8 mouse cellular contexts compared by ENCODE assay signal in the genomic region with DNA sequence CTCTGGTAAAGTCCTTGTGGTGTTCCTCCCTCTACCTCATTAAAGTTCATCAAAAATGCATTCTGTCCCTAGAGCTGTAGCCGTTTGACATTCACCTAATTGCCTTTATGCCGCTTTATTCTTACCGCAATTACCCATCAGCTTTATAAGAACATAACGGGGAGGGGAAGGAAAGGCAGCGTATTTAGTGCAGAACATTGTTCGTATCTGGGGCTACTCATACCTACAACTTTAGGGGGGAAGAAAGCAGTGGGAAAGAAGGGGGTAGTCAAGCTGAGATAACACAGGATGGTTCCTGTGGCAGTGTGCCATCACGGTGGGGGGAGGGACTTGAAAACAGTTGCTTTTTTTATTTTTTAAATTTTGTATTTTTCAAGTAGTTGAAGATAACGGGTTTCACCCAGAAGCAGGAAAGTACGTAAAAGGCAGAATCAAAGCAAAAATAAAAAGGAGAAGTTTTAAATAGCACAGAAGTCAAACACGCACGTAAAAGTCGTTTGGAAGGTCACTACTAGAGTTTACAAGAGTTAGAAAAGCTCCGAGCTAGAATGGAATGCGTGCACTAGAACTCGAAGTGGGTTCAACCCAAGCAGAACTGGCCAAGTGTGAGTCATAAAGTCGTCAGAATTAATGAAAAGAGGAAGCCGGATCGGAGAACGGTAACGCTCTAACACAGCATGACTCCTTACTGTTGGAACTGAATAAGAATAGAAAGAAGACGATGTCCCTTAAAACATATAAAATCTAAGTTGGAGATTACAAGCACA. TPM values are rescaled to one million over a fixed set of nuclear protein-coding genes. Genes with fewer than 3 reads are reported as not detected.
DNase-seq lines count a peak whose midpoint lies in the region; ATAC-seq and TF ChIP-seq lines count a peak whose summit lies in the region.

No protein-coding gene starts in this region.

- no peak overlapping the region for H3K4me2 ChIP-seq in lung, embryonic 16.5 days (ENCODE audit: low read depth, low read length)

- no peaks in the 10 kb centered on the region for H3K36me3 ChIP-seq in testis, adult 2 months (ENCODE audit: control insufficient read depth, insufficient read depth, low read length)
- H3K36me3 ChIP-seq in lung, embryonic 16.5 days (ENCODE audit: control insufficient read depth, insufficient read depth, low read length) = no peaks in the 10 kb centered on the region
- no peaks in the 10 kb centered on the region for H3K36me3 ChIP-seq in hindbrain, embryonic 10.5 days

- TF ChIP-seq CTCF in testis, adult 2 months (IDR thresholded peaks at IDR 0.05; ENCODE audit: control insufficient read depth, insufficient read depth, insufficient replicate concordance, low read depth, low read length) = no peak

- peak; percentile 55; the same call in 1 of the 2 replicates for ATAC-seq in lung, embryonic 16.5 days (ENCODE audit: low read depth)

- H3K27me3 ChIP-seq in testis, adult 2 months (ENCODE audit: control insufficient read depth, insufficient read depth, low read length) = no peaks in the 10 kb centered on the region
- H3K27me3 ChIP-seq in lung, embryonic 16.5 days (ENCODE audit: control insufficient read depth, insufficient read depth, low read depth, low read length) = no peaks in the 10 kb centered on the region
- H3K27me3 ChIP-seq in hindbrain, embryonic 10.5 days (ENCODE audit: insufficient read depth, poor library complexity, severe bottlenecking) = no peaks in the 10 kb centered on the region

- peak overlapping the region; percentile 18; the same call in 1 of the 2 replicates for H3K4me3 ChIP-seq in testis, adult 2 months (ENCODE audit: control insufficient read depth, low read depth, low read length)
- H3K4me3 ChIP-seq in lung, embryonic 16.5 days (ENCODE audit: low read length) = no peak overlapping the region
- H3K4me3 ChIP-seq in hindbrain, embryonic 10.5 days = no peak overlapping the region

- DNase-seq in adrenal gland, adult 2 months = peak; percentile 50
- DNase-seq in adrenal gland, adult 18-20 months (ENCODE audit: low spot score in 2 of 2) = no peak
- DNase-seq in testis, postnatal 14 days (ENCODE audit: low spot score) = no peak
- peak; percentile 45 to 50 for DNase-seq in thymus, postnatal 36 days
- DNase-seq in embryo, embryonic 11 days = no peak
- DNase-seq in hindbrain, embryonic 10.5 days (ENCODE audit: low spot score) = no peak

- WGBS in lung, embryonic 16.5 days = 54% methylated on average over 21 of the region's 21 CpGs
- 90% methylated on average over 21 of the region's 21 CpGs for WGBS in hindbrain, embryonic 10.5 days

- no peaks in the 10 kb centered on the region for H3K9me3 ChIP-seq in lung, embryonic 16.5 days (ENCODE audit: control insufficient read depth, low read length)
- no peaks in the 10 kb centered on the region for H3K9me3 ChIP-seq in hindbrain, embryonic 10.5 days

- H3K27ac ChIP-seq in testis, adult 2 months (ENCODE audit: control insufficient read depth, insufficient read depth, low read depth, low read length) = peak overlapping the region; percentile 29; the same call in 1 of the 2 replicates
- no peak overlapping the region for H3K27ac ChIP-seq in lung, embryonic 16.5 days (ENCODE audit: low read length)
- H3K27ac ChIP-seq in hindbrain, embryonic 10.5 days = no peak overlapping the region

- TF ChIP-seq POLR2A in testis, adult 2 months (IDR thresholded peaks at IDR 0.05; ENCODE audit: control insufficient read depth, low read depth, low read length) = no peak

- H3K9ac ChIP-seq in lung, embryonic 16.5 days (ENCODE audit: low read length) = no peak overlapping the region

- H3K4me1 ChIP-seq in testis, adult 2 months (ENCODE audit: control insufficient read depth, insufficient read depth, low read length) = peaks cover 8% of the 10 kb centered on the region
- H3K4me1 ChIP-seq in lung, embryonic 16.5 days (replicated peaks; ENCODE audit: control insufficient read depth, insufficient read depth, low read length) = no peaks in the 10 kb centered on the region
- H3K4me1 ChIP-seq in hindbrain, embryonic 10.5 days (replicated peaks) = no peaks in the 10 kb centered on the region

RNA-seq across cellular contexts. Expression of gene Cytip, which starts 34.6 kb away (rescaled TPM):
- total RNA-seq in adrenal gland, adult 2 months (2021) = 10 to 100 TPM in 1 of 2 experiments, 1 to 10 TPM in 1; 9.8 to 17.1 TPM
- 5.0 and 7.0 TPM in 2 replicates for polyA plus RNA-seq in adrenal gland, adult 2 months (2012; rRNA removed)
- total RNA-seq in adrenal gland, adult 18-20 months (2021) = 10 to 100 TPM; 13.8 to 21.8 TPM
- polyA plus RNA-seq in testis, adult 2 months (2012; rRNA removed) = 6.3 and 8.7 TPM in 2 replicates
- 3.8 and 4.6 TPM in 2 replicates for polyA plus RNA-seq in lung, embryonic 16.5 days (2015; fragmentation: Nextera tagmentation; extraction: Ambion mirVana)
- polyA plus RNA-seq in hindbrain, embryonic 10.5 days (2016; fragmentation: Nextera tagmentation; extraction: Ambion mirVana) = 0.27 and 0.30 TPM in 2 replicates

Comparison
In these comparisons a context has a peak if more than half of its experiments do, and no peak if none do; other contexts are left out.
1. DNase-seq: peak in adrenal gland, adult 2 months (single experiment) and thymus, postnatal 36 days (2 of 2); none in adrenal gland, adult 18-20 months (0 of 2), testis, postnatal 14 days (single experiment), embryo, embryonic 11 days (single experiment) and hindbrain, embryonic 10.5 days (single experiment).